9 mouse cellular contexts compared by ENCODE assay signal in genomic region chr5:134740501-134741341, GRCm38 (mm10). TPM values are rescaled to one million over a fixed set of nuclear protein-coding genes. Genes with fewer than 3 reads are reported as not detected.
DNase-seq lines count a peak whose midpoint lies in the region; ATAC-seq lines count a peak whose summit lies in the region.
"Had no signal": no experiment of that assay in that cellular context is flagged by ENCODE, and none has a peak within 500 bp of the region (broad histone marks: within the 10 kb centered on the region; RNA-seq: fewer than 3 reads in every experiment).

No protein-coding gene starts in this region.

- H3K4me1 ChIP-seq in heart, embryonic 12.5 days (replicated peaks), result peaks cover 25% of the 10 kb centered on the region

- WGBS in heart, embryonic 12.5 days, result 56% methylated on average over 11 of the region's 11 CpGs

- no peaks in the 10 kb centered on the region for H3K9me3 ChIP-seq in heart, embryonic 12.5 days (replicated peaks)

- H3K9ac ChIP-seq in heart, embryonic 12.5 days, result no peak overlapping the region

- peak; percentile 49 for ATAC-seq in heart, embryonic 12.5 days (ENCODE audit: insufficient number of reproducible peaks, low FRiP score)
- ATAC-seq: midbrain, embryonic 16.5 days had no signal

- peaks cover 3% of the 10 kb centered on the region; the same call in 1 of the 2 replicates for H3K36me3 ChIP-seq in heart, embryonic 12.5 days

- peaks cover 23% of the 10 kb centered on the region for H3K27me3 ChIP-seq in heart, embryonic 12.5 days (replicated peaks)

- peak overlapping the region; percentile 67 for H3K27ac ChIP-seq in heart, embryonic 12.5 days (ENCODE audit: poor library complexity, severe bottlenecking)

- DNase-seq in urinary bladder, postnatal 14 days (ENCODE audit: low spot score), result peak; percentile 34
- no peak for DNase-seq in urinary bladder, postnatal 10 days (ENCODE audit: low spot score)
- DNase-seq in kidney, postnatal 10 days, result peak; percentile 71
- DNase-seq in neural tube, embryonic 10.5 days (ENCODE audit: extremely low spot score, low spot score), result no peak
- no peak for DNase-seq in urinary bladder, postnatal 25 days (ENCODE audit: low spot score)
- DNase-seq in B cell, adult 2 months, result no peak
- DNase-seq: right cerebral cortex, postnatal 4 days had no signal

- H3K4me3 ChIP-seq in heart, embryonic 12.5 days, result no peak overlapping the region

- H3K4me2 ChIP-seq in heart, embryonic 12.5 days, result no peak overlapping the region

RNA-seq across cellular contexts. Expression of gene Eln, which starts 6.4 kb away (rescaled TPM):
- 147 and 150 TPM in 2 replicates for polyA plus RNA-seq in heart, embryonic 12.5 days (2016; fragmentation: Nextera tagmentation; extraction: Ambion mirVana)

RNA-seq across cellular contexts. Expression of gene Limk1, which starts 52.3 kb away (rescaled TPM):
- 3.4 and 4.4 TPM in 2 replicates for polyA plus RNA-seq in heart, embryonic 12.5 days (2016; fragmentation: Nextera tagmentation; extraction: Ambion mirVana)

Comparison
In these comparisons a context has a peak if more than half of its experiments do, and no peak if none do; other contexts are left out.
1. DNase-seq: peak in urinary bladder, postnatal 14 days (single experiment) and kidney, postnatal 10 days (single experiment); none in urinary bladder, postnatal 10 days (single experiment), neural tube, embryonic 10.5 days (single experiment), urinary bladder, postnatal 25 days (single experiment) and B cell, adult 2 months (0 of 2).